ENCODE assay signal across 12 mouse cellular contexts in the genomic region with DNA sequence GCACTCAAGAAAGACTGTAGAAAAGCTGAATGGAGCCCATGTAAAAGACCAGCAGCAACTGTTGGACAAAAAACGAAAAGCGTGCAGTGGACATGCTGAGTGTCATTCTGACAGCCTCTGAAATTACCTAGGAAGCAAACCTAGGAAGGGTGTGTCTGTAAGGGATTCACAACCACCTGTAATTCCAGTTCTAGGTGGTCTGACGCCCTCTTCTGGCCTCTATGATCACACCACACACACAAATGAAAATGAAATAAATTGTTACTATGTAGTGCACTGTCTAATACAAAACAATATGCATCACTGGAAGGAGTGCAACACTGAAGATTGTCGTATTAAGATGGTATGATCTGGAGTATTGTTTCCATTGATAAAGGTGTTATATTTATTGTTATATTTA.
"Had no signal": no experiment of that assay in that cellular context is flagged by ENCODE, and none has a peak within 500 bp of the region (broad histone marks: within the 10 kb centered on the region; RNA-seq: fewer than 3 reads in every experiment).

No protein-coding gene starts in this region.

- ATAC-seq: hindbrain, postnatal 0 days; midbrain, embryonic 16.5 days had no signal

- H3K9me3 ChIP-seq: limb, embryonic 10.5 days; midbrain, embryonic 12.5 days; neural tube, embryonic 13.5 days; stomach, embryonic 15.5 days had no signal

- DNase-seq: kidney, postnatal 25 days; lung, adult 2 months; lung, postnatal 10 days; right cerebral cortex, postnatal 14 days; thymus, postnatal 36 days had no signal

- H3K9ac ChIP-seq: liver, embryonic 14.5 days; midbrain, embryonic 12.5 days; neural tube, embryonic 13.5 days; stomach, embryonic 15.5 days had no signal

- H3K4me3 ChIP-seq: limb, embryonic 10.5 days; midbrain, embryonic 12.5 days; neural tube, embryonic 13.5 days; stomach, embryonic 15.5 days had no signal

- H3K4me1 ChIP-seq: midbrain, embryonic 12.5 days; neural tube, embryonic 13.5 days; stomach, embryonic 15.5 days had no signal

- H3K36me3 ChIP-seq: limb, embryonic 10.5 days; midbrain, embryonic 12.5 days; neural tube, embryonic 13.5 days; stomach, embryonic 15.5 days had no signal

- H3K4me2 ChIP-seq: midbrain, embryonic 12.5 days; neural tube, embryonic 13.5 days; stomach, embryonic 15.5 days had no signal

- H3K27me3 ChIP-seq: neural tube, embryonic 13.5 days; stomach, embryonic 15.5 days had no signal

- H3K27ac ChIP-seq: hindbrain, postnatal 0 days; limb, embryonic 10.5 days; liver, embryonic 14.5 days; midbrain, embryonic 12.5 days; neural tube, embryonic 13.5 days; stomach, embryonic 15.5 days had no signal
